Mouse (Mus musculus) skeletal muscle tissue, adult 2 months (tissue): ENCODE data around the gene 4931440F15Rik.

Experiments
- DNase-seq: peaks from one replicate; pipeline ENCODE4 v3.0.0-alpha.2; 2012; ENCODE audit warnings: low read depth, low spot score

Gene 4931440F15Rik

DNA sequence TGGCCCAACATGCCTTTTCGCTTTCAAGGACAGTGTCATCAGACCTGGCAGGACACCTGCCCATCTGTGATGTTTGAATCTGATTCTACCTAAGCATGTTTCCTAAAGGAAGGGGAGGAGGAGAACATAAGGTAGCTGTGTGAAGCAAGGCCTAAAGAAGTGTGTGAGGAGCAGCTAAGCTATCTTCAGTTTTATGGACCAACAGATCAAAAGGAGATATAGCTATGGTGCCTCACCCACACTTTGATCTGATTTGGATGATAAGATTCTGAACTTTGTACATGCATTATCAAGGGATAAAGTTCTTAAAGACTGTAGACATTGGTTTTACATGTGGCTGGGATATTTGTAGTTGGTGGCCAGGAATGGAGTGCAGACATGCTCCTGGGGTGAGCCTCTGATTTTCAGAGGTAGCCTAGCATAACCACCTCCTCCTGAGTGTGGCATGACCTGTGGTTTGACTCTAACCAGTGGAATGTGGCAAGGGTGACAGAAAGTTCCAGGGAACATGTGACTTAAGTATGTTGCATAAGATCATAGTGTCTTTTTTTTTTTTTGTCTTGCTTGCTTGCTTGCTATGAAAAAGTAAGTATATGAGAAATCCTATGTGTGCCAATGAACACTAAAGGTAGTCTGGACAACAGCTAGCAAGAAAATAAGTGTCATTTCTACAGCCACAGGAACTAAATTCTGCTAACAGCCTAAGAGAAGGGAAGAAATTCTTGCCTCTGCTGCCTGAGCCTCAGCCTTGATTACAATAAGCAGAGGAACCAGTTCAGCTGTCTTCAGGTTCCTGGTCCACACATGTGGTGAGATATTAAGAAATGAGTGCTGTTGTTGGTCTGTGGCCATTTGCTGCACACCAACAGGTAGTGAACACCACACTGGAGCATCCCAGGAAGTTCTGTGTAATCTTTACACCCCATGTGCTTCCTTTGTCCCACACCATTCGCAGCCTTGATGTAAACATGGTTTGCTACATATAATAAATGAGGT lies 23.7 kb downstream of the 4931440F15Rik start:
- no peak for DNase-seq

DNA sequence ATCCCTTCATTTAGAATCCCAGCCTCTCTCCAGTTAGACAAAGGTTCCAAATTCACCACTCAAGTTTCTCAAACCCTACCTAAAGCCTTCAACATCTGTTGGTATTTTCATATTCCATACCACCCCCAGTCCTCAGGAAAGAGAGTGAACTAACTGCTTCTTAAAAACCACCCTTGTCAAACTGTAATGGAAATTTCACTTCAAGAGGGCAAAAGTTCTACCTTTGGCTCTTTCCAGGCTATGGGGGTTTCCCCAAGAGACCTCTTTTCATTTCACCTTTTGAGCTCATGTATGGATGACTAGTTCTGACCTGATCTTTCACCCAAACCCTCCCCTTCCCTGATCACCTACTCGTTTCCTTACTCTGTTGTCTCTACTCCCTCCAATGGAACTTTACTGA lies 25.6 kb downstream of the 4931440F15Rik start:
- no peak for DNase-seq

DNA sequence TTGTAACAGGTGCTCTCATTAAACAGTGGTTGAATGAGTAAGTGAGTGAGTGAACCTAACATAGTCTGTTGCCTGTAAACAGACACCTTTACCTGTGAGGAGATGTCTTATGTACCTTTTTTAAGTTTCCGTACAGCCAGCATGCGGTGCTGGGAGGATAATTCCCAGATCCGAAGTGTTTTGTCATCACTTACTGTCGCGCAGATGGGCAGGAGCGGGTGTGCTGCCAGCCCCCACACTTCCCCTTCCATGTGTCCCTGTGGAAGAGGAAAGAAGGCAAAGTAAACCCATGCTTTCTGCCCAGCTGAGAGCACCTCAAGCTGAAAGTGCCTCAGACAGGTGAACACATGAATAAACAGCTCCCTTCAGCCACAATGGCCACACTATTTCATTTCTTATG lies 30.4 kb downstream of the 4931440F15Rik start:
- no peak for DNase-seq

DNA sequence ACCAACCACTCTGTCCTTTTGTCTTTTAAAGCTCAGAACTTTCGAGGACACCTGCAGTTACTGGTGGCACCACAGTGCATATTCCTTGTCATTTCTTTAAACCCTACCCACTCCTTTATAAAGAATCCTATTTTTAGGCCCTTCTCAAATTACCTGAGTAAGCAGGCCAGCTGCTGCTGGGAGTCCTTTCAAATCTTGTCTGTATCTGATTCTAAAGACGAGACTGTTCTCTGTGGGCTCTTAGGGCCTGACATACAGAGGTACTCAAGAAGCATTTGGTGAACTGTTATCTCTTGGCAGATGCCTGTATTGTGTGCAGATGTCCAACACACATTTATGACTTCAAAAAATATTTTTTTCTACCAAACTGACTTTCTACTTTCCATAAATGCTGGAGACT lies 31.0 kb downstream of the 4931440F15Rik start:
- peak; percentile 67 for DNase-seq

DNA sequence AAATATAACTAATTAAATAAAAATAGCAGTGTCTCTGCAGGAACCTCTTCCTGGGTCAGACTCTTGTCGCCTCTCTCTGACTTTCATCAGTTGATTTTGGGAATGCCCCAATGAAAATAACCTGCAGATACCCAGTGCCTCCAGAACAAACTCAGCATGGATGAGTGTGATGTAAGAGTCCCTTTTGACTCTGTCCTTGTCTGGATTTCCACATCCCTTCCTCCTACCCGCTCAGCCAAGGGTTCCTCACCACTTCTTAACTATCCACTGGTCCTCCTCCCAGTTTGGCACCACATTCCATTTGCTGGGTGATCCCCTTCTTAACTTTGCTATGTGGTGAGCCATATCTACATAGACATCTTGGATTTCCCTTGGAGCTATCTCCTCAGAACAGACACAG lies 34.7 kb downstream of the 4931440F15Rik start:
- no peak for DNase-seq

DNA sequence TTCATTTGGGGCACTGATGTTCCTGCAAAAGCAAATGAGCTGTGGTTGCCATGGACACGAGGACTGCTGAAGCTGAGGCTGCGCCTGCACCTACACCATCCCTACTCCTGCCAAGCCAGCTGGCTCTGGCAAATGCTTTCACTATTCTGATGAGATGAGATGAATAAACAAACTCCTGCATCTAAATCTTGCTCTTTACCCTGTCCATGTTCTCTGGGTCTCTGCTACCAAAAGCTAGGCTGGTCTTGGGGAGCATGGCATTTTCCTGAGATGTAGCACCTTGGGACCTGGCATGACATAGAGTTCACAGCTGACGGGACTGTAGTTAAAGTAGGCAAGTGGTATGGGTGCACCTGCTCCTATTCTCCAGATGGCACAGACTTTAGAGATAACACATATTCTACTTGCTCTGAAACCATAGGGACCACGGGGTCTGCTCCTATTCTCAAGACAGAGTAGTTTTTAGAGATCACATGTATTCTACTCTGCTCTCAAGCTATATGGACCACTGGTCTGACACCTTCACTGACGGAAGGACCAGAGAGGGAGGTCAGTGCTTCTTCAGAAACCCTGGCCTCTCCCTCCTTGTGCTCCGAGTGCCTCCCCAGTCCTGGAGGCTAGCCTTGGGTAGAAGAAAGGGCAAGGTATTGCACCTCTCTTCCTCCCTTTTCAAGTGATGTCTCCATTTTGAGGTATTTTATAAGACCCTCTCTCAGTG lies 36.4 kb downstream of the 4931440F15Rik start:
- DNase-seq, result no peak

DNA sequence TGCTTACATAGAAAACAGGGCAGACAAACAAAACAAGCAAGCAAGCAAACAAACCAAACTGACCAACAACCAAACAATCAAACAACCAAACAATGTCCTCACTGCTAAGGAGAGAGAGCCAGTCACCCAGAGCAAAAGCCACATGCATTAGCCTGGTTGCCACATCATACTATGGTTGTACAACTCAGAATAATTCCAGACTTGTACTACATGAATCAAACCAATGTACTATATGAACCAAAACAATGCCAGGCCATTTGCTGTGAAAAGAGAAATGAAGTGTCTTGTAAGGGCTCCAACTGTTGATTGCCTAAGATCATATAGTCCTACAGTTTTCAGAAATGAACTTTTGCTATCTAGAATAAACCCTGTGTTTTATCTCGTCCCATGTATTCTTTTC lies 37.0 kb downstream of the 4931440F15Rik start:
- no peak for DNase-seq

DNA sequence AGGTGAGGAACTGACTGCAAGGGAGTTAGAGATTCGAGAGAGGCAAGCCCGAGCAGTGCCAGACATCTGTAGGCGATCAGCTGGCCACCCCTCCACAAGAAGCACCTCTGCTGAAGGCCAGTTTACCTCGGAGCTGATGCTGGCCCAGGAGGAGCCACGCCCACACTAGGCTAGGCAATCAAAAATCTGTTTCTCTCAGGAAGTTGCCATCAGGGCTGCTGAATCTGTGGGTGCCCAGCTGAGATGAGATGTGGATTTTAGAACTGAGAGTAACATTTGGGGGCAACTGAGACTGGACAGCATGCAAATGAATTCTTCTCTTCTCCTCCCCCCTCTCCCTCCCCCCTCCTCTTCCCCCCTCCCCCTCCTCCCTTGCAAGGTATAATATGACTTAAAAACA lies 38.0 kb downstream of the 4931440F15Rik start:
- no peak for DNase-seq

DNA sequence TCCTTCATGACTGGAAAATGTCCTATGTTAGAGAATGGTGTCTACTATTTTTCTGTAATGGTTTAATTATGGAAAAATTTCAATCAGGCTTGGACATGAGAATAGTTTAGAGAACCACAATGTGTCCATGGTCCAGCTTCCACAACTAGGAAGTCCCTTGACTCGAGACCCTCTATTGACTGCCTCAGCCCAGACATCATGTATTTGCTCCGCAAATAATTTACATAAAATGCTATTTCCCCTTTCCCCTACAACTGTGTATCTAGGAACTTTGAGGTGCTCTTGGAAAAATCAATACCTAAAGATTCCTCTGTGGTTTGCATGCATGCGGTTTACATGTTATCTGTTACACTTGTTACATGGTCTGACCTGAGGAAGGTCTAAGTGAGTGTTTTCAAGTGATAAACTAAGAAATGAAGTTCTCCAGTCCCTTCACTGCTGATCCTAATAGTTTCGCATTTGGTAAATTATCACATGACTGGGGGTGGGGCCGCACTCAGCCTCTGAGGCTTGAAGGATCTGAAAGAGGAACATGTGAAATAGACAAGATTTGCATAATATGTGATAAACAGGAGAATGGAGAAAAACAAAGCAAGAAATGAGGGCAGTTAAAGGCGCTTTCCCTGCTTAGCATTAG lies 38.8 kb downstream of the 4931440F15Rik start:
- DNase-seq, result no peak

DNA sequence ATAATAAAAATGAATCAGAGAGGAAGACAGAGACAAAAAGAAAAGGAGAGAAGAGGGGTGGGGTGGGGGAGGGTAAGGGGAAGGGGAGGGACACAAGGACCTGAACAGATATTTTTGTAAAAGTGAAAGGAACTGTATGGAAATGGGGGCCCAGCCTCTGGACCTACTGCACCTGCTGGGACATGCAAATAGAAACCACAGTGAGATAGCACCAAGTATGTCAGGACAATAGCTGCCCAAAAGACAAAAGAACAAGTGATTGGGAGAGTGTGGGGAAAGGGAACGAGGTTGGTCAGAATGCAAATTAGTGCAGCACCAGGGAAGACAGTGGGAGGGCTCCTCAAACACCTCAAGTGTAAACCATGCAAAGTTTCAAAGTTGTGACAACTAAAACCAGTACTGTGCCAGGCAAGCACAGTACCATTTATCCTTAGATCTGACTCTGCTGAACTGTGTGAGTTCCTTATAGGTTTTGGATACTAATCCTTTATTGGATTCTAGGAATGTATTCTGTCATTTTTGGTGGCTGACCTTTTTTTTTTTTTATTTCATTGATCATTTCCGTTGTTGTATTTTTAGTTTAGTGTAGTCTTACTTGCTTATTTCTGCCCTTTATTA lies 46.0 kb downstream of the 4931440F15Rik start:
- DNase-seq, result no peak

DNA sequence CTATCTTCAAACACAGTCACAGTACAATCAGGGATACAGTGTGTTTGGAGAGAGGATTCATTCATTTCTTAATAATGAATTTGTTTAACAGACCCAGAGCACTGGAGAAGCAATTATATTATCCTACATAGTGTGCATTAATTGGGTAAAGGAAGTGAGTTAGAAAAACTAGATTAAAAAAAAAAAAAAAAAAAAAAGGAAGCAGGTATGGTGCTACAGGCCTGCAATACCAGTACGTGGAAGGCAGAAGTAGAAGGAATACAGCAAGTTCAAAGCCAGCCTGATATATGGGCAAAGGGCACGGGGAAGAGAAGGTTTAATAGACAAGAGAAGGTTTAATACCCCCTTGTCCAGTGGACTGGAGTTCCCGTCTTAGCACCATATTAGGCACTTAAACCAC lies 46.5 kb downstream of the 4931440F15Rik start:
- no peak for DNase-seq

DNA sequence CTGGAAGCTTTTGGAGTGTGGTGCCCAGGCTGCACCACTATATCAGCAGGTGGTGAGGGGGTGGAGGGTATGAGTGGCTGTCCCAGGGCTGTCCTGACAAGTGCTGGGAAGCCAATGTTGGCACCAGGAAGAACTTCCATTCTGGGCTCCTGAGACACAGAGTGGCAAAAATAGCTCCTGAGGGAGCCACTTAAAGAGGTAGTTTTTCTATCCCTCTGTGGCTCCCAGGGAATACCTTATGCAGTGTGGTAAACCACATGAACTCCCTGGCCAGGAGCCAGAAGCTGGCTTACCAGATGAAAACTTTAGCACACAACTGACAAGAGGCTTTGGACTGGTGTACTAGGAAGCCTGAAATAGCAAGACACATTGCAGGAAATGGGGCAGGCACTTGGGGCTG lies 47.5 kb downstream of the 4931440F15Rik start:
- DNase-seq, result peak; percentile 97

DNA sequence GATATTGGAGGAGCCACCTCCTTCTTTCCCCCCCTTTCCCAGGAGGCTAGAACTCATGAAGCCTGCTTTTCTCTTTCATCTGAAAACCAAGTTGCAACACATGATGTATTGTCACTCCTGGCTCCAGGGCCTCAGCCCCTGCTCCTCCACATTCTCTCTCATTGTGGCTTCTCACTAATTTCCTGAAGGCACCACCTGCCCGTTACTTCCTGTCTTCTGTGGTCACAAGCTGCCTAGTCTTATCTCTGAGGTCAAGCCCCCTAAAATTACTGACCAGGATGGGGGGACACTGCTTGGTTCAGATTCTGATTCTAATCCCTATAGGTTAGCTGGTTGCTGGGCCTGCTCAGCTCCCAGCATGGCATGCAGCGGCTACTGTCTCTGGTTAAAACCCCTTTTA lies 50.7 kb downstream of the 4931440F15Rik start:
- DNase-seq, result no peak

DNA sequence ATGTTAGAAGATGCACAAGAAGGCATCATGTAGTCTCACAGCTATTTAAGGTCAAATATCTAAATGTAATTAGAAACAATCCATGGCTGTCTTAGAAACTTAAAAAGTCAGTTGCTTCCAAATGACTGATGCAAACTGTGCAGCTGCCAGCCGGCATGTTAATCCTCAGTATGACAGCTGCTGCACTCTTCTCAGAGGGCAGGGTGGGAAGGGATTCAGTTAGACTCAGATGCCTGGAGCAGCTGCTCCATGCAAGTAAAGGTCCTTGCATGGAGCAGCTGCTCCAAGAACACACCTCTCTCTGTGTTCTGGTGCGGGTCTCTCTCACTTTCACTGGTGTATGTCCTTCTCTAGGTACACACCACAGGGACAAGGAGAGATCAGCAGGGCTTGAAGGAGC lies 51.2 kb downstream of the 4931440F15Rik start:
- peak; percentile 47 for DNase-seq
